Mouse (Mus musculus): ENCODE results near the gene Tbc1d30. TPM values are rescaled to one million over a fixed set of nuclear protein-coding genes. Genes with fewer than 3 reads are reported as not detected.
A peak's percentile ranks its signal among the peaks of the same experiment; 100 is the strongest.

Tbc1d30 gene
- total RNA-seq, 2 experiments from 2014 or later = 0.13 to 0.38 TPM

- DNase-seq = no peak
These were observed 87.4 kb downstream of the Tbc1d30 start for GRCm38 (mm10) chr10:121263520-121264203.

- DNase-seq = no peak
These were observed 88.9 kb downstream of the Tbc1d30 start for GRCm38 (mm10) chr10:121262206-121262605.

GRCm38 (mm10) chr10:121261036-121261592 is 90.0 kb downstream of the Tbc1d30 start:
- DNase-seq = no peak

DNA sequence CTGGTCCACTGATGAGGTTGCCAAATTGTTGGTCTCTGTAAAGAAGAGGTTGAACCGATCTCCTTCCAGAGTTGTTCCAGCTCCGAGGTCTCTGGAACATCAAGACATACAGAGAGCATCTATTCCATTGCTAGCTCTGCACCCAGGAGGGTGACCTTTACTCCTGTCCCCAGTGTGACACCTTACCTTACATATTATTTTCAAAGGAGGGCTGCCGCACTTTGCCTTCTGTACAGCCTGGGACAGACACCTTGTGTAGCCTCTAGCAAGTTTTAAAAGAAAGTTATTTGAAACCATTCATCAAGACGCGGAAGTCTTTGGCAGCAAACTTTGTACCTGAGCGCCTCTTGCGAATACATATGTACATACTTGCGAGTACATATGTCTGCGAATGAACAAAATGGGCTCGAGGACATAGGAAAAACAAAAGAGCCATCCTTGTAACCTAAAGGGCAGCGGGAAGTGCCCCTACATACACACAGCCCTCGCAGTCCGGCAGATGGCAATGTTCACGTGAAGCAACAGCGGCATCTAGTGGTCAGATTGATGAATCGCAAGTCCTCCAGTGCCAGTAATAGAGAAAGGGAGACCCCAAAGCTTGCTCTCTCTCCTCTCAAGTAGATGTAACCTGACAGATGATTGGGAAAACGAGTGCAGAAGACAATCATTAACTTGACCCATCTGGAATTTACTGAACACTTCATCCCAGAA is 94.8 kb downstream of the Tbc1d30 start:
- DNase-seq = no peak

- no peak for DNase-seq
These were observed 95.6 kb downstream of the Tbc1d30 start for GRCm38 (mm10) chr10:121255465-121255864.

- DNase-seq = no peak
These were observed 96.7 kb downstream of the Tbc1d30 start for GRCm38 (mm10) chr10:121254343-121254742.

- no peak for DNase-seq
These were observed 98.3 kb downstream of the Tbc1d30 start for GRCm38 (mm10) chr10:121252781-121253180.

- no peak for DNase-seq
These were observed 99.9 kb downstream of the Tbc1d30 start for GRCm38 (mm10) chr10:121251191-121251590.

DNA sequence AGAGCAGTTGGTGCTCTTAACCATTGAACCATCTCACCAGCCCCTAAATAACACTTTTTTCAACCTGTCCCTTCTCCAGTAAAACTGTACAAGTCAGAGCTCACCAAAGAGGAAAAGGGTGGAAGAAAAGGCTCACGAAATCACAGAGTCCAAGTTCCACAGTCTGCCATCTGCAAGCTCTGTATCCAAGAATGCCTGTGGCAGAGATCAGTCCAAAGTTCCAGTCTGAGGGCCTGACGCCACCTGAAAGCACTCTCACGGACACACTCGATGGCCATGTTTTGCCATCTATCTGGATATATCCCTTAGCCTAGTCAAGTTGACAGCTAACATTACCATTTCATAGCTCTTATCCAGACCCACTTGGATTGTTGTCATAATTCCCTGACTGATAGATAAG is 101.3 kb downstream of the Tbc1d30 start:
- no peak for DNase-seq

DNA sequence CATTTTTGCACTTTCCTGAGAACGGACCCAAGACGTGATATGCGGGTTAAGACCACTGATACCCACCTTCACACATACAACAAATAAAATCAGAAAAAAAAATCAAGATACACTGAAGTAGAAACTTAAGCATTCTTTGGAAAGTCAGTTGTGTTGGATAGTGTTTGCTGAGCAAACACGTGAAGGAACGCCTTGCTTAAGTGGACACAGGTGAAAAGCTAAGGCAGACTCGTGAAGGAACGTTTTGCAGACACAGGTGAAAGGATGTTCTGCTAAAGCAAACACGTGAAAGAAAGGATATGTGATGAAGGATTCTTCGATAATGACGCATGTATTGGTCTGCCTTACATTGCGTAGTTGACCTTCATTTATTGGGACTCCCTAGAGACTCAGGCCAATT is 103.5 kb downstream of the Tbc1d30 start:
- no peak for DNase-seq

DNA sequence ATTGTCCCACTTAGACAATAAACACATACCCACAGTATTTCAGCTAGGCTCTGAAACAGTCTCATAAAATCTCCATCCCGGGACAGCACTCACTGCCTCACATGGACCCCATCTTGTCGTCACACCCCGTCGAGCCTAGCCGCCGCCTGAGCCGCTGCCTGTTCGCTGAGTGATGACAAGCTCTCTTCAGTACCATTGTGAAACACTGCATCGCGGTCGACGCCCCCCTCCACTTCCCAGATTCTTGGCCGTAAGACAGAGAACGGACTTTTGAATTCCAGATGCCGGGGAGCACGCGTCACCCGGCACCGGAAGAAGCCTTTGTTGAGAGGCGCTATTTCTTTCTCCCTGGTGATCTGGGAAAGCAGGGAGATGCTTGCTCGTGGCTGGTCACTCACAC is 104.1 kb downstream of the Tbc1d30 start:
- DNase-seq = no peak

DNA sequence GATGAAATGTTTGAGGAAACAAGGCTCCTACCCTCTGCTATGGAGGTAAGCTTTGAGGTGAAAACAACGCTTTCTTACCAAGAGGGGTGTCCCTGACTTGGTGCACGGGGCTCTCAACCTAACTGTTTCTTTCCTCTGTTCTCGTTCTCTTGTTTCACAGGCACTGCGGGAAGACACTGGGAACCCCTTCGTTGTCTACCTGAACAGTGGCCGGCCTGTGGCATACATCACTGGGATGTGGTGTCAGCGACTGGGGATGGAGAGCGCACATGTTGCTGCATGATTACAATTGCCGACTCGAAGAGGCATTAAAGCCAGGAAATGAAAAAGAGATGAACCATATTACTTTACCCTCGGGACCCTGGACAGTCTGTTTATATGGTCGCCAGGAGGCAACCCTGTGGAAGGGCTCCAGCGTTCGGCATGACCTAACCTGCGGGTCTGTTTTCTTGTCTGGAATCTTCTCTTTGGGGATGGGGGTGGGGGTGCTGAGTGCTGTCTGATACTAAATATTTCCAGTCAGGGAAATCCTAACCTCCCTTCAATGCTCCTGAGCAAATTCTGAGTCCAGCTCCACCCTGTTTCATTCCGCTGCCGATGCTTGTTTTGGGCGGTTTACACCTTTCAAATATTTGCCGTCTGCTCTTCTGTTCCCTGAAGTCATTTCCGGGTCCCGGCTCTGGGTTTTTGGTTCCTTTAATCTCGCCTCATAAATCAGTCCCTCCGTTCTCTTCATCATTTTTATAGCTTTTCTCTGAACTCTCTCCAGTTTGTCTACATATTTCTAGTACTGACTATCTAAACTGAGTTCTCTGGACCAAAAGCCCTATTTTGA is 107.5 kb downstream of the Tbc1d30 start:
- no peak for DNase-seq

DNA sequence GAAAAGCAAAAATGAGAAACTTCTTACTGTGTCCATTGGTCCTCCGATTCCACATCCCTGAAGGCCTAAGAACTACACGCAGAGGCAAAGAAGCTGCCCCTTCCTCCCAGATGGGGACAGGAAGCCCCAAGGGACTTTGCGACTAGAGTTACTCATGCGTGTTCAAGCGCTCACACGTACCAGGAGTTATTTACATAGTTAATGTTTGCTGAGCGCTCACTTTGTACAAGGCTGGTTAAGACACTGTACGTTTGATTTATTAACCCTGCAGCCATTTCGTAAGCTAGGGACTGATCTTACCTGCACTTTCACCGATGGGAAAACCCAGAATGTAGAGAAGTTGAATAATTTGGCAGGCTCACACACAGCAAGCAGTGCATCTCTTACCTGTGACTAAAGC is 108.5 kb downstream of the Tbc1d30 start:
- DNase-seq = no peak

DNA sequence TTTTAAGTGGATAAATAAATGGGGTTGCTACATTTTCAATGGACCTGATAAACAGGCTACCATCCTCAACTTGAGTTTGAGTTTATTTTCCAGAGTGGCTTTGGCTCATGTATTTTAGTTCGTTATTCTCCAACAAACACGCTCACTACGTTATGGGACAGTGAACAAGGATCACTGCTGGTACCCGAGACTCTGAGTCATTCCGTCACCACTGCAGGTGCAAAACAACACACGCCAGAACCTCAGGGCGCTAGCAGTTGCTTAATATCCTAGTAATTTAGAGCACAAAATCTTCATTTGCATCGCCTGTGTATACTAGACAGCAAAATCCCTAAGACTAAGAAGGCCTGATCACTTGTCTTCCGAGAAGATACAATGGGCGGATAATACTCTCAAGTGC is 112.0 kb downstream of the Tbc1d30 start:
- DNase-seq = no peak

DNA sequence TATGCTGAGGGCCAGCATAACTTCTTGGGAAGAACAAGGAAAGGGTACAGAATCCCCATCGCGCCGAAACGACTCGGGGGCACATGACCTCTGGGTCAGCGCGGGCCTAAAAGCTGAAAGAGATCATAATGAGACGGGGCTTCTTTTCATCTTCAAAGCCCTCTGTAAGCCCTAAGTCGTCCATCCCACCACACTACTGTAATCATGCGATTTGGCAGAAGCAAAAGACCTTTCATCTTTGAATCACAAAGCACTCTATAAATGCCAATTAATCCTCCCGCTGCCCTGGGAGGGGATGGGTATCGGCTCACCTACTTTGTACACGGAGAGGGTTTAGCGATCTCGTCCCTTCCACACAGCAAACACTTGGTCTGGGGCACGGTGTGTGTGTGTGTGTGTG is 112.5 kb downstream of the Tbc1d30 start:
- no peak for DNase-seq

DNA sequence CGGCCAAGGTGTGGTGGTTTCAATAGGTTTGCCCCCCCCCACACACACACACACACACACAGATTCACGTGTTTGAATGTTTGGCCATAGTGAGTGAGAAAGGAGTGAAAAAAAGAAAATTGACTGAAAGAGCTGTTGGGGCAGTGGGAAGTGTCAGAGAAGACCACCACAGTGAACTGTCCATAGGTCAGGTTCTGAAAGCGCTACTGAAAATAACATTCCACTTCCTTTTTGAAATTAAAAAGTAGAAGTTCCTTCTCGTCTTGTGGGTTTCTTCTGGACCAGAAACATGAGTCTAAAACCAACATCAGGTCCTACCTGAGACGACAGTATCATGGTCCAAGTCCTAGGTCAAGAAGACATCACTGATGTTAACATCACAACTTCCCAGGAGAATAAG is 113.7 kb downstream of the Tbc1d30 start:
- no peak for DNase-seq

GRCm38 (mm10) chr10:121235167-121235824 is 115.8 kb downstream of the Tbc1d30 start:
- DNase-seq = no peak

DNA sequence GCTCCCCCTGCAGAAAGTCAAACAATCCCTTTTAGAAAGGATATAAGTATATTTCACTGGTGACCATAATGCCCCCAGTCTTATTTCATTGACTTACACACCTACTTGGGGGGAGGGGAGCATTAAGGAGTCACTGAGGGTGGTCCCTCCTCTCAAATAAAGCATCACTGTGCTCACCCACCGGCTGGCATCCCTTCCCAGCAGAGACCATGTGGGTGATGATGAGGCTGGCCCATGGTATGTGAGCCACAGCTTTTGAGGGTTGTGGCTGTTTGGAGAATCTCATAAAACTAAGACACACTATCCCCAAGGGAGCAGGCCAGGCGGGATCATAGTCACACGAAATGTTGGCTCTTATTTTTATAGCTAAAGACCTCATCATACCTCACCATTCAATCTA is 116.6 kb downstream of the Tbc1d30 start:
- DNase-seq = no peak

- no peak for DNase-seq
These were observed 122.6 kb downstream of the Tbc1d30 start for GRCm38 (mm10) chr10:121228422-121228953.

DNA sequence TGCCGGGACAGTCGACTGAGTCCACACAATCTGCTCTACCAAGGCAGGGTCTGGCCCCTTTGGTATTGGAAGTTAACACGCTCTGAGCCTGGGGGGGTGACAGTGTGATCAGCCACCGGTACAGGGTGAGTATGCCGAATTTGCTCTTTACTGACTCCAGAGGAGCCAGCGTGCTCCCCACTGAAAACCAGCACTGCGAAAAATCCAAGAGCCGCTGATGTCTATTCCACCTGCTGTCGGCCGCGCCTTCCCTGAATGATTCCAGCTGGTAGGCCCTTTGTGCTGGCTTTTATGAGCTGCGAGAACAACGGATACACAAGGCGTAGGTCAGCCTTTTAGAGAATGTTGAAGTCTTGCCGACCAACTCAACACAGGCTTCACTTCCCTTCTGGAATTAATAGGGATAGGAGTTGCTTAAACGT is 123.1 kb downstream of the Tbc1d30 start:
- DNase-seq = peak; percentile 23

DNA sequence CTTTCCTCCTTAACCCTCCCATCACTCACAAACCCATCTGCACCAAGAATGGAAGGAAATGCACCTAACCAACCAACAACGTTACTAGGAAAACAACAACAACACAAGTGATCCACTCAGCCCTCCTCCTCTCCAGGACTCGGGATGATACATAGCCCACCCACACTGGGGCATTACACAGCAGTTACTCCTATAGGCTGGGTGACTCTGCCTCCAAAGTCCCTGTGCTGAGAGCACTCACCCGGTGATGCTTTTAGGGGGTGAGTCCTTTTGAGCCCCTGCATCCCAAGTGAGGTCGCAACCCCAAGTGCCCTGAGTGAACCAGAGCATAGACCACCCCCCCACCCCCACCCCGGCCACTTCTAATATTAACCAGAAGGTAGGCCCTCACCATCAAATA is 123.7 kb downstream of the Tbc1d30 start:
- no peak for DNase-seq

DNA sequence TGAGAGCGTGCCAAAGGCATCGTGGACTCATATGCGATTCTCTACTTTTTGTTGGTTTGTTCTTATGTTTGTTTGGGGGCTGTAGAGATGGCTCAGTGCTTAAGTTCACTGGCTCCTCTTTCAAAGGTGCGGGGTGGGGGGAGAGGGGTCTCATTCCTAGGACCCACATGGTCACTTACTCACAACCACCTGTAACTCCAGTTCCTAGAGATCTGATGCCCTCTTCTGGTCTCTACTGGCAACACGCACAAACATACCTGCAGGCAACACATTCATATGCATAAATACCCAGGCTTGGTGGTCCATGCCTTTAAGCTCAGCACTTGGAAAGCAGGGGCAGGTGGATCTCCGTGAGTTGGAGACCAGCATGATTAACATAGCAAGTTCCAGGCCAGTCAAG is 125.4 kb downstream of the Tbc1d30 start:
- no peak for DNase-seq

All from gastrocnemius, postnatal 25 days (tissue).